Mouse (Mus musculus) brain, embryonic 14.5 days (tissue): ENCODE results near the gene Snap47.

ENCODE experiments used
- CTCF ChIP-seq: fragments of 200-500 bp; IDR thresholded peaks from 2 replicates; pipeline ENCODE4 v1.5.1; 2012; ENCODE audit warnings: inconsistent platforms, mild to moderate bottlenecking, moderate library complexity, borderline replicate concordance; ENCODE audit not compliant: insufficient read depth, insufficient read length; ENCODE audit errors: extremely low read depth
- POLR2A ChIP-seq: fragments of 200-500 bp; IDR thresholded peaks from 2 replicates; pipeline ENCODE4 v1.6.1; 2012; ENCODE audit warnings: mild to moderate bottlenecking, inconsistent platforms, borderline replicate concordance; ENCODE audit not compliant: poor library complexity, insufficient read depth, insufficient read length, severe bottlenecking; ENCODE audit errors: extremely low read depth

DNA sequence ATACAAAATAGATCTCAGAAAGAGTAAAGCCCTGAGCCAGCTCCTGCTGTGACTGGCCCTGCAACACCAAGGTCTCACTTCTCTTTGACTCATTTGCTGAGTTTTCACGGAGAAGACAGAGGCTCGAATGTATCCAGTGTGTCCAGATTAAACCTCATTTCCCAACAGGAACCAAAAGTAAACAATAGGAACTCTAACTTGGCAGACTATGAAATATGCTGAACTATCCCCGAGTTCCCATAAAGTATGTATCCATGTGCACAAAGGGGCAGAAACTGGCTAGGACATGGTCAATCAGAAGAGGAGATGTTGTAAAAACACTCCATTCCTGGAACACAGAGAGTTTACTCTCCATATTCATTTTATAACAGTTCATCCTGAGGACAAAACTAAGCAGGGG lies 18.7 kb downstream of the Snap47 start:
- no peak for TF ChIP-seq CTCF
- no peak for TF ChIP-seq POLR2A
